Mouse (Mus musculus) lung, postnatal 10 days (tissue): ENCODE measurements around the gene Usp40.
A peak's percentile ranks its signal among the peaks of the same experiment; 100 is the strongest.

Experiments
- DNase-seq: peaks from one replicate; pipeline ENCODE4 v3.0.0; 2021

The Usp40 gene

GRCm38 (mm10) chr1:87941765-87942164, 66.6 kb downstream of the Usp40 start:
- DNase-seq, result no peak

GRCm38 (mm10) chr1:87936516-87936915, 71.8 kb downstream of the Usp40 start:
- DNase-seq, result no peak

GRCm38 (mm10) chr1:87936075-87936474, 72.3 kb downstream of the Usp40 start:
- DNase-seq, result no peak

DNA sequence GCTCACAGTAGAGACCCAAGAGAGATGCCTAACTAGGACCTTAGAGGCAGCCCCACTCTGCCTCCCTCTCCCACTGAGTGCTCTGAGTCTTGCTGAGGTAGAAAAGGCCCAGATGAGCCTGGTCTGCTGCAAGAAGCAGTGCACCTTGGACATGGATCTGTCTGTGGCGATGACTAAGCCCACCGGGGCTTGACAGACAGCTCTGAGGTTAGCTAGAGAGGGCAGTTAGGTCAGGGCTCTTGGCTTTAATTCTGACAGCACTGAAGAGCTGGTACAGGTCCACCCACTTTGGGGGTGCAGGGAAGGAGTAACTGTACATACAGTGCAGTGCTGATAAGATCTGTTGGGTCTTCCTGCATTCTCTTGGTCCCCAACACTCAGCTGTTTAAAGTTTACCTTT, 72.8 kb downstream of the Usp40 start:
- no peak for DNase-seq

GRCm38 (mm10) chr1:87935095-87935494, 73.3 kb downstream of the Usp40 start:
- DNase-seq, result no peak

DNA sequence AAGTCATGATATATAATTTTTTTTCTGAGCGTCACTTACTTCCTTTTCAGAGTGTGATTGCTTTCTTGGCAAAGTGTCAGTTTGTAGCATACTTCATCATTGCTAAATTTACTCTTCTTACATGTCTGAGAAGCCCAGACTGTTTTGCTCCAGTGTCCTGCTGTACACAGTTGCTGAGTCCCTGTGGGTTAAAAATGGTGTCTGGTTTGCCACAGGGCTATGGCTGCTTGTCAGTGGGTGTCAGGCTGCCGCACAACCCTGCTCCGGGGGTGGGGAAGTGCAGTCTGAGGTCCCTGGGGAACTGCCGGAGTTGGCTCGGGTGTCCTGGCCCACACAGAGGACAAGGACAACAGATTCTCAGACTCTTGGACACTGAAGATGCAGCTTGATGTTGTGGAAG, 75.3 kb downstream of the Usp40 start:
- DNase-seq, result peak; percentile 43

GRCm38 (mm10) chr1:87929730-87930129, 78.6 kb downstream of the Usp40 start:
- DNase-seq, result no peak

DNA sequence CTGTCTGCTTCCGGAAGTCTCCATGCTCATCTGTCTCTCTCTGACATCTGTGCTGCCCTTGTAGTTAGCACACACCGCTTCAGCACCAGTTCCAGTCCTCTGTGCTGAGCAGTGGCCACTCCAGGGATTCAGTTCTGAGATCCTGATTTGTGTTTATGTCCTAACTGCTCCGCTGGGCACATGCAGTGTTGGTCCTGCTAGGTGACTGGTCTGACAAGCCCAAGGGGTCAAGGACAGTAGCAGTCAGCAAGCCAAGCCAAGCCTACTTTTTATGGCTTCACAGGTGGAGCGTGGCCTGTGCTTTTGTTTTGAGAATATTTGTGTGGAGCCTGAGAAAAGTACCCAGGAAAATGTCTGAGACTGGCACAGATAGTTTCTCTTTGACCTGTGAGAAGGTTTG, 83.5 kb downstream of the Usp40 start:
- no peak for DNase-seq

DNA sequence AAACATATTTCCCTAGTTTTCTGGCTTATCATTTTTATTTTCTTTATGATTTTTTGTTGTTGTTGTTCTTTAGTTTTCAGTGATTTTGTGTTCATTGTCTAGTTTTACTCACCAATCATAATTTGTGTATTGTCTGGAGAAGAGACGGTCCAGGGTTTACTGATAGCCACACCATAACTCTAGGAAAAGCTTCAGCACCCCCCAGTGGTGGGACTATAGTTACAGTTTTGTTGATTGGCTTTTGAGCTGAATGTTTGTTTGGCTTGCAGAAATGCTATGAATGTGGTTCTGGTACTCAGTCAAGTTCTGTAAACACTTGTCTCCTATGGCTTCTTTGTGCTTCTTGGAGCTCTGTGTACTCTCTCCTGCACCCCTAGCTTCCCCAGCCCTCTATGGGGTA, 85.7 kb downstream of the Usp40 start:
- peak; percentile 82 for DNase-seq

- no peak for DNase-seq
These were observed 88.2 kb downstream of the Usp40 start for GRCm38 (mm10) chr1:87920056-87920614.

- DNase-seq, result no peak
These were observed 90.3 kb downstream of the Usp40 start for GRCm38 (mm10) chr1:87918061-87918460.

GRCm38 (mm10) chr1:87917361-87917760, 91.0 kb downstream of the Usp40 start:
- no peak for DNase-seq

GRCm38 (mm10) chr1:87913356-87913755, 95.0 kb downstream of the Usp40 start:
- DNase-seq, result no peak

DNA sequence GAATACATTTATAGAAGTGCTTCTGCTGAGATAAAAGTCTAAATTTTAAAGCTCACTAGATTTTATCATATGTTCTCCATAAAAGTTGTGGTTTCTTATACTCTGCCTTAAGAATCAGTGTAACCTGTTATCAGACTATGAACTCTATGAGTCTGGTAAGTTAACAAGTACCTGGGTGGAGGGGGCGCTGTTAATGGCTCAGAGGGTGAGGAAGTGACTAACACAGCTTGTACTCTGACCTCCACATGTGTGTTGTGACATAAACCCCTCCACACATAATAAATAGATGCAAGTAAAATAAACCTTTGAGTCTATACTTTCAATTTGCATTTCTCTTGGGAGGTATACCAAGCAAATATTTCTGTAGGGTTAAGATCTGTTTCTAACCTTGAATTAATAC, 97.9 kb downstream of the Usp40 start:
- DNase-seq, result no peak

DNA sequence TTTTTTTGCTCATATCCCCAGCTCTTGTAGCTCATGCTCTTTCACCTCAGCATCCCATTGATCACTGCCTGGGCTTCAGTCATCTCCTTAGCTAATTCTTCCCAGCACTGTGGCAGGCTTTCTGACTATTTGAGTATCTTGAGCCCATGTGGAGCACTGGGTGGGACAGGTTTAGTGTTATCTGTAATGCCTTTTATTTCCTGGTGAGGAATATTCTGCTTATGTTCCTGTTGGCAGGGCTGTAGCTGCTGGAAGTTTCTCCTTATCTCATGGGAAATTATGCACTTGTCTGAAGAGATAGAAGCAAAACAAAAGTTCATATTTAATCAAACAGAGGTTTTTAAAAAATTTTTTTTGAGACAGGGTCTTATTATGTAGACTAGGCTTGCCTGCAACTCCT, 98.8 kb downstream of the Usp40 start:
- no peak for DNase-seq

GRCm38 (mm10) chr1:87908736-87909135, 99.6 kb downstream of the Usp40 start:
- DNase-seq, result no peak

- DNase-seq, result no peak
These were observed 100.3 kb downstream of the Usp40 start for GRCm38 (mm10) chr1:87908006-87908405.

DNA sequence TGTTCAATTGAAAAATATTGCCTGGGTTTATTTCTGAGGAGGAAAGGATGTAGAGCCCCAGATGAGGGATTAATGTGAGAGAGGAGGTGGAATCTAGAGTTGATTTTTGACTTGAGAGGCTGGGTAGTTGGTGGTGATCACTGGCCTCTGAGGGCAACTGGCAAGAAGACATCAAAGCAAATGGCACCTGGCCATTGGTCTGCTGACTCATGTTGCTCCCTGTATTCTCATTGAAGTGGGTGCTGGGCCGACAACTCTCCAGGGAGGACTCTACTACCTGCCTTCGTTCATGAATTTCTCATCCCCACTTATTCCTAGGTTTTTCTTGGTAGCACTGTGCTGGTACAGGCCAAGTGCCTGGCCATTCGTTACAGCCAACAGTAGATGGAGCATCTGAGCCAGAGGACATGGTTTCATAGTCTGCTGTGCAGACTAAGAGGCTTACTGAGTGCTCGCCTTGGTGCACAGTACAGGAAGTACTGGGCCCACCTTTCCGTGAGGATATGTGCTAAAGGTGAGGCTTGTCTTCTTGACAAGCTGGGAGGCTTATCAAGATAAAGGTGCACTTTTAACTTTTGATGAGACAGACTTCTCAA, 101.9 kb downstream of the Usp40 start:
- no peak for DNase-seq

DNA sequence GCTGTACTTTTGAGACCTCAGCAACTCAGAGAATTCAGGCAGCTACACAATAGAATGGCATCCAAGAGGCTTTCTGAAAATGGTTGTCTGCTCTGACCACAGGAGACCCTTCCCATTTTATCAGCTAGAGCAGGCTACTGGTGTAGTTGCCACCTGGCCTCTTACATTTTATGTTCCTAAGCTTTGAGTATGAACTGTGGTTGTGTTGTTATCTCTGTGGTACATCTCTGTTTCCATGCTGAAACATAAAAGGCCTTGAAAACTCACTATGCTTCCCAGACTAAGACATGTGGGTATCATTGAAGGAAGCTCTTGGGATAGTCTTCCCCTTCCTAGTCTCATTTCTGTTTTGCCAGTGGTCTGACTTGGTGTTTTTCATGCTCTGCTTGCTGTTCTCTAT, 106.2 kb downstream of the Usp40 start:
- DNase-seq, result no peak

DNA sequence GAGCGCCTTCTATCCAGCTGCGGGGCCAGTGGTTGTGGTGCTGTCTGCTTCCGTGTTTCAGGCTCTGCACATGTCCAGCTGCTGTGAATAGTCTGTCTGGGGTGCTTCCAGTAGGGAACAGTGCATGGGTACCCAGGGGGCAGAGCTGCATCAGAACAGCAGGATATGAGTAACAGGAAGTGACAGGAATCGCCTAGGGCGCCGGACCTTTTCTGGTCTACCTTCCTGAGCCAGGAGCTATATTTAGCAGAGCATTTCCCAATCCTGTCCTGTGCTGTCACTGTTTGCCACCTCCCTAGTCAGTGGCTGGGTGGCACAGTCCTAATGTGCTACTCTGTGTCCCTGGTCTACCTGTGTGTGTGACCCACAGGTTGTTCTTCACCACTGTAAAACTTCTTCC, 107.4 kb downstream of the Usp40 start:
- peak; percentile 56 for DNase-seq

DNA sequence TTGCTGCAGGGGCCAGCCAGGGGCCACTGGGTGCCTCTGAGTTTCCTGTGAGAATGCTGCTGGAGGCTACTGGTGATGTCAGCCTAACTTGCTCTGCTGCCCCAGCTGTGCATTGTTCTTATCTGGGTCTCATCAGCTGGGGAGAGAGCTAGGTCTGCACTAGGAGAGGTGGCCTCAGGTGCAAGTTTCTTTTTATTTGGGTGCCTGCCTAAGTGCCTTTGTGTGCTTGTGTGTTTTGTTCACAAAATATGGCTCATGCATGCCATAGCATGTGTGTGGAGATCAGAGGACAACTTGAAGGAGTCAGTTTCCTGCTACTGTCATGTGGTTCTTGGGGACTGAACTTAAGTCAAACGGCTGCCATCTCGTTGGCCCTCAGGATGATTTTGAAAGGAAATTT, 108.7 kb downstream of the Usp40 start:
- no peak for DNase-seq

GRCm38 (mm10) chr1:87896921-87897320, 111.4 kb downstream of the Usp40 start:
- DNase-seq, result no peak
